Mouse (Mus musculus): ENCODE results near the gene Oasl1.
A peak's percentile ranks its signal among the peaks of the same experiment; 100 is the strongest.
"Not testable (repeated sequence)": the region's sequence is repeated elsewhere in the genome, so short reads cannot be mapped to it uniquely, and the experiment has no call there.

The Oasl1 gene

GRCm38 (mm10) chr5:114922998-114923473, at the start of gene Oasl1:
Gene Oasl1 (plus strand): TSS chr5:114923240.
- DNase-seq (ENCODE audit: low spot score in 2 of 2): no peak

DNA sequence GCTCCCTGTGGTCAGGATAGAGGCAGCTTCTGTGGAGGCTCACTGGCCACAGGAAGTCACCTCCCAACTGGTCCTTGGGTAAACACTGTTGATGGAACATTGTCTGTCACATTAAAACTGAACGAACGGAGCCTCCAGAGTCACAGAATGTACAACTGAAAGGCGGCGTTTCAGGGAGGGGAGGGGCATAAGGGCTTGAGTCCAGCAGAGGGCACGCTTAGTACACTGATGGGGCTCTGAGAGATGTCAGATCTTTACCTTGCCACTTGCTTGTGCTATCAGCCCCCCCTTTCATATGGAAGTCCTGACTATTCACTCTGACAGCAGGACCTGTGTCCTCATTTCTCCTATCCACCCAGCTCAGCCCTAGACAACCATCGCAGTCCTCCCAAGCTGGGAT, 47.2 kb upstream of the Oasl1 start:
- DNase-seq (ENCODE audit: low spot score in 2 of 2): no peak

- no peak for DNase-seq (ENCODE audit: low spot score in 2 of 2)
These were observed 46.7 kb upstream of the Oasl1 start for GRCm38 (mm10) chr5:114876331-114876730.

- no peak for DNase-seq (ENCODE audit: low spot score in 2 of 2)
These were observed 45.6 kb upstream of the Oasl1 start for GRCm38 (mm10) chr5:114877487-114877886.

DNA sequence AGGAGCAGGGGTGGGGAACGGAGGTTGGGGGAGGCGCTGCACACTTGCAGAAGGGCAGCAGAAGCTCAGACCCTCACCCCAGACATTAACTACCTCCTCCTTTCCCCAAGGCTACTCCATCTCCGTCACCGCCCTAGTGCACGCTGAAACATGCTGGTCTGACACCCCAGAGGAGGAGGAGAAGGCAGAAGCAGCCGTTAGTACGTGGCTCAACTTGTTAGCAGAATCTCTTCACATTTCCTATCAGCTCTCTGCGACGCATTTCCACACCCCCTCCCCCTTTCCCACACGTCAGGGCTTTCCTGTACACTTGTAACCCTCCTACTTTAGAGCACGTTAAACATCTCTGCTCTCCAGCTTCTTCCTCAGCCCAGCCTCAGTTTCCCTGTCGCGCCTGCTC, 43.6 kb upstream of the Oasl1 start:
- DNase-seq (ENCODE audit: low spot score in 2 of 2): no peak

GRCm38 (mm10) chr5:114882319-114882718, 40.7 kb upstream of the Oasl1 start:
- DNase-seq (ENCODE audit: low spot score in 2 of 2): not testable (repeated sequence)

DNA sequence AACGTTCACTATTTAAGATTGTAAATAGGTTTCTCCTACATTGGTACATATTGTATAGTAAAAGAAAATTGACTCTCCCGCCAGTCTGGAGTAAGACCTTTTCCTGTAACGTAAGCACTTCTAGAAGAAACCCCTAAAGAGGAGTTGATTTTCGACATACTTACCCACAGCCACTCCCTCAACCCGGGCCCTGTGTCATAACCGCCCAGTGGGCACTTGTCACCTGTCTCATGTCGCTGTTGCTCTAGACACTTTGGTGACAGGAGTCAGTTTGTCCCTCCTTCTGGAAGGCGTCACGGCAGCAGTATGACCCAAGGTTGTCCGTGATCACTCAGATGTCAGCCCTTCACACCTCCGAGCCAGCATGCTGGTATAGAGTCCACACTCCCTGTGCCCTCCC, 40.0 kb upstream of the Oasl1 start:
- no peak for DNase-seq (ENCODE audit: low spot score in 2 of 2)

GRCm38 (mm10) chr5:114886801-114887200, 36.2 kb upstream of the Oasl1 start:
- DNase-seq (ENCODE audit: low spot score in 2 of 2): no peak

- DNase-seq (ENCODE audit: low spot score in 2 of 2): no peak
These were observed 34.0 kb upstream of the Oasl1 start for GRCm38 (mm10) chr5:114888995-114889394.

- DNase-seq (ENCODE audit: low spot score in 2 of 2): no peak
These were observed 27.5 kb upstream of the Oasl1 start for GRCm38 (mm10) chr5:114895542-114895941.

- DNase-seq (ENCODE audit: low spot score in 2 of 2): no peak
These were observed 26.2 kb upstream of the Oasl1 start, which contains the start of gene Oasl2 for GRCm38 (mm10) chr5:114896688-114897373. Gene Oasl2 (plus strand): TSS chr5:114896936.

DNA sequence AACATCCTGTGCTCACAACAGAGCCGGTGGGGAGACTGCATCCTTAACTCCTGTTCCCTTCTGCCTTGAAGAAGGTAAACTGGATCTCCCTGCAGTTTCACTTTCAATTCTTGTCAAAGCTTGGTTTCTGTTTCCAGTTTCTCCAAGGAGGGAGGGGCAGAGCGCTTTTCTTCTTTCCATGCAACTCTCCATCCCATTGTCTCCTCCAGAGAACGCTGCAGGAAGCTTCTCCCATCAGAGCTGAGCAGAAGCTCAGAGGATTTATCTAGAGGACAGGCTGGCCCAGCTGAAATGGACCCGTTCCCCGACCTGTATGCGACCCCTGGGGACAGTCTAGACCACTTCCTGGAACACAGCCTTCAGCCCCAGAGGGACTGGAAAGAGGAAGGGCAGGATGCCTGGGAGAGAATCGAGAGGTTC, 25.7 kb upstream of the Oasl1 start:
- DNase-seq (ENCODE audit: low spot score in 2 of 2): no peak

- no peak for DNase-seq (ENCODE audit: low spot score in 2 of 2)
These were observed 24.2 kb upstream of the Oasl1 start for GRCm38 (mm10) chr5:114898857-114899256.

DNA sequence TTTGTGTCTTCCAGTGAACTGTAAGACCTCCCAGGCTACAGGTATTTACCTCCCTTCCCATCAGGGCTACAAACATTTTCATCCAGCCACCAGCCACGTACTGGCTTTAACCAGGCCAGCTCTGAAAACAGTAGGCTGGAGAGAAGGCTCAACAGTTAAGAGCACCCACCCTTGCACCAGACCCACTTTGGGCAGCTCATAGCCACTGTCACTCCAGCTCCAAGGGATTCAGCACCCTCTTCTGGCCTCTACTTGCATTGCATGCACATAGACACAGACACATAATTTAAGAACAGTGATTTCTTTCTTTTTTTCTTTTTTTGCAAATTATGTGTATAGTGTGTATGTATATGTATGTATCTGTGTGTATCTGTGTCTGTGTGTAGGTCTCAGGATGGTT, 20.6 kb upstream of the Oasl1 start:
- DNase-seq (ENCODE audit: low spot score in 2 of 2): peak in 1 of 2 experiments; percentile 26

- DNase-seq (ENCODE audit: low spot score in 2 of 2): no peak
These were observed 14.3 kb upstream of the Oasl1 start for GRCm38 (mm10) chr5:114908598-114909305.

DNA sequence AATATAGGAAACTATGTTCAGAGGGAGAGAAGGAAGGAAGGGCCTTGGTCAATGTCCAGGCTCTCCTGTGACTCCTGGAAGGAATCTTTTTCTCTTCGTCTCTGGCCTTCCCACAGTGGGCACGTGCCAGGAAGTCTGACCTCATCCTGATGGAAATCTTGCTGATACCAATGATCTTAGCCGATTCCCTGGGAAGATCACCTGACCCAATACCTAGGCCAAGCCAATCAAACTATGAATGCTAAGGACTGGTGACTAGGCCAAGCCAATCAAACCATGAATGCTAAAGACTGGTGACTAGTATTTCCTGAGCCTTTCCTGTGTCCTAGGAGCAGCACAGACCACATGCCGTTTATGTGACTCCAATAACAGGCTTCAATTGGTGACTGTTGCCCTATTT, 9.4 kb upstream of the Oasl1 start:
- no peak for DNase-seq (ENCODE audit: low spot score in 2 of 2)

GRCm38 (mm10) chr5:114914855-114915254, 8.2 kb upstream of the Oasl1 start:
- DNase-seq (ENCODE audit: low spot score in 2 of 2): peak in 1 of 2 experiments; percentile 23

DNA sequence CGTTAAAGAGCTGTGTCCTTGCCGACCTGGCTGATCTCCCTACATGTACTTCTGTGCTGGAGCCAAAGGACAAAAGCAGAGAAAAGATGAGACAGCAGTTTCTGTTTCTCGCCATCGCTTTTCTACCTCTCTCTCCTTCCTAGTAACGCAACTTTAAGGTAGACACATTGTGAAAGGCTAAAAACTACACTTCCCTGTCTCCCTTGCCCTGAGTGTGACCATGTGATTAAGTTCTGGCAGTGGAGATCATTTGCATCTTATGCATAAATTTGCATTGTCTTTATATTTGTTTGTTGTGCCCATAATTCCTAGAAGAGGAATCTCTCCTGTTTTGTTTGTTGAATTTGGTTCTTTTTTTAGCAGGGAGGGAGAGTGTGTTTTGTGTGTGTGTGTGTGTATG, 7.2 kb upstream of the Oasl1 start:
- no peak for DNase-seq (ENCODE audit: low spot score in 2 of 2)

DNA sequence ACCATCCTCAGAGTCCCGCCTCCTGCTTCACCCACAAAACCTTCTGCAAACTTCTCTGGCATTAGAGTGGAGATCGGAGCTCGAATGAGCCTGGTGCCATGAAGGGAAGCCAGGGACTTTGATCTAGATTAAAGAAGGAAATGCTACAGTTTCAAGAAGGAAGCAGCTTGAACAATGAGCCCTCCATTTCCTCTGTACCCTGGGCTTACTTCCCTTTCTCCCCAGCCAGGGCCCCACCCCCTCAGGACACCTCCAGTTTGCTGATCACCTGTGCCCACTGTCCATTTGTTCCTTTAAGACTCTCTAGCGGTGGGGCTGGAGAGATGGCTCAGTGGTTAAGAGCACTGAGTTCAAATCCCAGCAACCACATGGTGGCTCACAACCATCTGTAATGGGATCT, 6.3 kb upstream of the Oasl1 start:
- no peak for DNase-seq (ENCODE audit: low spot score in 2 of 2)

GRCm38 (mm10) chr5:114917357-114917756, 5.7 kb upstream of the Oasl1 start:
- not testable (repeated sequence) for DNase-seq (ENCODE audit: low spot score in 2 of 2)

DNA sequence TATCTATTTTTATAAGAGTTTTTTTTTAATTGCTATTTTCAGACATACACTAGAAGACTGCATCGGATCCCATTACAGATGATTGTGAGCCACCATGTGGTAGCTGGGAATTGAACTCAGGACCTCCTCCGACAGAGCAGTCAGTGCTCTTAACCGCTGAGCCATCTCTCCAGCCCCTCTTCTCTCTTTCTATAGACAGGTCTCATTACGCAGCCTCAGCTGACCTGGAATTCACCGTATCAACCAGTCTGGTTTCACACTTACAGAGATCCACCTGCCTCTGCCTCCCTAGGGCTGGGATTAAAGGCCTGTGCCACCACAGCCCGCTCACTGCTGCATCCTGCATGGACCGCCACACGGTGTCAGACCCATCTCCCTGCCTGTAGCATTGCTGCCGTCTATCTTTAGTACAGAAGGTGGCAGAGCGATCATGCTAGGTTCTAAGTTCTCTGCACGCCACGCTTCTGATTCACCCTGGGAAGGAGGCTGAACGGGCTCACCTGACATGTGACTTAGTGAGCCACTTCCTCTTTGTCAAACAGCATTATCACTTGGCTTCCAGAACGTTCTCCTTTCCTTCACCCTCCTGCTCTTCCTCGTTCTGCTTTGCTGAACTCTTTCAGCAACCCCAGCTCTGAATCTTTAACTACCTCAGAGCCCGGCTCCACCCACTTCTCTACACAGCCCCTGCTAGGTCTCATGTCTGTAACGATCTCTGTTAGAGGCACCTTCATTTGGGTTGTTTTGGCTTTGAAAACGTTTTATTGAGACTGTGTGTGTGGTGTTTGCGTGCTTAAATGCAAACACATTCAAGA, 1.3 kb upstream of the Oasl1 start:
- DNase-seq (ENCODE audit: low spot score in 2 of 2): no peak

- no peak for DNase-seq (ENCODE audit: low spot score in 2 of 2)
These were observed 691 bp upstream of the Oasl1 start for GRCm38 (mm10) chr5:114922366-114922731.
